Mouse (Mus musculus) ES-Bruce4 (cell line): ENCODE results near the gene Tmem239.

ENCODE experiments used
- CTCF ChIP-seq: IDR thresholded peaks from one replicate; pipeline ENCODE4 v1.8.1; 2011; ENCODE audit warnings: low read depth, low read length
- EP300 ChIP-seq: IDR thresholded peaks from 2 replicates; pipeline ENCODE4 v1.6.1; 2011; ENCODE audit warnings: low read depth, low read length; ENCODE audit not compliant: insufficient read depth
- POLR2A ChIP-seq: IDR thresholded peaks from one replicate; pipeline ENCODE4 v1.8.1; 2011; ENCODE audit warnings: low read length; ENCODE audit not compliant: insufficient read depth

DNA sequence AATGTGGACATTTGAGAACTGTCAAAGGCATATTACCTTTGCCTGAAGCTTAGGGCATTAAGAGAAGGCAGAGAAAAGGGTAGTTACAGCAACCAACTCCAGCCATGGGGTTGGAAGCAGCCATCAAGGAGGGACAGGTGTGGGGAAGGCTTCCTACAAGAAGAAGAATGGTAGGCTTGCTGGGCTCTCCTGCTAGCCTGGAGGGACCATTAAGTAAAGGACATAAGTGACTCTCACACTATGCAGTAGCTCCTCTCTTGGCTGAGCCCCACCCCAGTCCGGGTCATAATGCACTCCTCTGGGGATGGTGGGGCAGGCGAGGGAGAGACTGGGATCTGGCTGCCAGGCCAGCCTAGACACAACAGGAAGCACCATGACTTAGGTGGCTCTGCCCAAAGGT, at the start of gene Tmem239:
- TF ChIP-seq EP300 = no peak
- no peak for TF ChIP-seq CTCF
- TF ChIP-seq POLR2A = no peak
